Mouse (Mus musculus): ENCODE measurements around the gene Gm15557.

- TF ChIP-seq POLR2A (IDR thresholded peaks at IDR 0.05; ENCODE audit: borderline replicate concordance, control insufficient read depth, low read depth, low read length) (no peak), CTCF (IDR thresholded peaks at IDR 0.05; ENCODE audit: control insufficient read depth, insufficient read depth, low read length) (no peak)
These were observed 4.6 kb downstream of the Gm15557 start, which contains the start of gene Gdf5 for GRCm38 (mm10) chr2:155945124-155945523.
